Mouse (Mus musculus) lung, postnatal 0 days (tissue): Measurements from ENCODE around the gene Gm9936.

Experiments used
- CTCF ChIP-seq: IDR thresholded peaks from 2 replicates; pipeline ENCODE4 v1.5.1; 2016; ENCODE audit warnings: antibody characterized with exemption, mild to moderate bottlenecking
- EP300 ChIP-seq: IDR thresholded peaks from 2 replicates; pipeline ENCODE4 v1.6.1; 2016; ENCODE audit warnings: antibody characterized with exemption, mild to moderate bottlenecking, control low read depth

DNA sequence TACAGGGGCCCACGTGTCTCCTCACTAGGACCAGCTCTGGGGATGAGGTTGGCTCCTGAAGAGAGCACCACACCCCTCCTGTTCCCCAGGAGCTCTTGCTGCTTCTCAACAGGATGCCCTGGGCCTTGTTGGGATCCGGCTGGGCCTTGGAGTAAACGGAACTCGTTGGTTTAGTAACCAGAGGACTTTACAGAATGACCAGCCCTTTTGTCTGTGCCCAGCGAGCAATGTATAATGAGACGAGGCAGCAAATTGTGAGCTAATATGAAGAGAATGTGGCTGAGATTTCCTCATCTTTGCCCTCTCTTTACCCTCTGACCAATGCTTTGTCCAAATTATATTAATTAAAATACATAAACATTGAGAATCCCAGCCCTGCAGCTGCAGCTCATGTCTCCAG lies 17.8 kb upstream of the Gm9936 start:
- TF ChIP-seq EP300 (no peak), CTCF (no peak)
